Mouse (Mus musculus) spleen, adult 2 months (tissue): ENCODE results near the gene Cnn3.

Experiments
- CTCF ChIP-seq: fragments of 200-500 bp; IDR thresholded peaks from 2 replicates; pipeline ENCODE4 v1.5.1; 2011; ENCODE audit warnings: mild to moderate bottlenecking, inconsistent platforms; ENCODE audit not compliant: insufficient read depth, insufficient read length, insufficient replicate concordance; ENCODE audit errors: extremely low read depth
- POLR2A ChIP-seq: fragments of 200-500 bp; IDR thresholded peaks from 2 replicates; pipeline ENCODE4 v1.6.1; 2011; ENCODE audit warnings: low read depth, low read length, inconsistent platforms

DNA sequence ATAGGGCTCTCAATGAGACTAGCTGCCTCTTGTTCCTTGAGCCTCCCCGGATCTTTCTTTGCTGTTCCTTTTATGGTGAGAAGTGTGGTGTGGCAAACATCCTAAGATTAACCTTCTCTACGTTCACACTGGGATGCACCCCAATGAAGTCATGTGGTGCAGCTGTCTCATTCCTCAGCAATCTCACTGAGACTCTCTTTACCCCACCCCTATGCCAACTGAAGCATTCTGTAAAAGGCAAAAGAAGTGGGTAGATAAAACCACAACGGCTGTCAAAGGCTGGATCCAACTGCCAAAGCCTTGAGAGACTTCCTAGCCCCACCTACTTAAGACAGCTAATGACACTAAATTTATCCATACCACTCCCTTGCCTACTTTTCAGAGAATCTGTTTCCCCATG, 48.4 kb downstream of the Cnn3 start:
- no peak for TF ChIP-seq POLR2A
- no peak for TF ChIP-seq CTCF
